Mouse (Mus musculus): ENCODE data around the gene Hs2st1. TPM values are rescaled to one million over a fixed set of nuclear protein-coding genes. Genes with fewer than 3 reads are reported as not detected.
"Not testable (repeated sequence)": the region's sequence is repeated elsewhere in the genome, so short reads cannot be mapped to it uniquely, and the experiment has no call there.

The Hs2st1 gene
- polyA plus RNA-seq, 1 experiment from 2014 or later: 15.3 TPM

DNA sequence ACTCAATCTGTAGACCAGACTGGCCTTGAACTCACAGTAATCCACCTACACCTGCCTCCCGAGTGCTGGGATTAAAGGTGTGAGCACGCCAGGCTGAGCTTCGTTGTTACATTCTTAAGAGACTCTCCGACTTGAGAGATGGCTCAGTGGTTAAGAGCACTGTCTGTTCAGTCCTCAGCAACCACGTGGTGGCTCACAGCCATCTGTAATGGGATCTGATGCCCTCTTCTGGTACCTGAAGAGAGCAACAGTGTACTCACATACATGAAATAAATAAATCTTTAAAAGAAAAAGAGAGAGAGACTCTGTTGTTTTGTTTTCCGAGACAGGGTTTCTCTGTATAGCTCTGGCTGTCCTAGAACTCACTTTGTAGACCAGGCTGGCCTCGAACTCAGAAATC lies 35.8 kb upstream of the Hs2st1 start:
- H3K9ac ChIP-seq; H3K4me1 ChIP-seq; H3K9me3 ChIP-seq (replicated peaks); ATAC-seq (ENCODE audit: insufficient number of reproducible peaks, low FRiP score, low TSS enrichment, low read depth); H3K27ac ChIP-seq (replicated peaks); H3K36me3 ChIP-seq; H3K4me3 ChIP-seq (replicated peaks); H3K4me2 ChIP-seq (replicated peaks); H3K27me3 ChIP-seq: not testable (repeated sequence)
- 65% methylated on average over 7 of the region's 7 CpGs for WGBS

DNA sequence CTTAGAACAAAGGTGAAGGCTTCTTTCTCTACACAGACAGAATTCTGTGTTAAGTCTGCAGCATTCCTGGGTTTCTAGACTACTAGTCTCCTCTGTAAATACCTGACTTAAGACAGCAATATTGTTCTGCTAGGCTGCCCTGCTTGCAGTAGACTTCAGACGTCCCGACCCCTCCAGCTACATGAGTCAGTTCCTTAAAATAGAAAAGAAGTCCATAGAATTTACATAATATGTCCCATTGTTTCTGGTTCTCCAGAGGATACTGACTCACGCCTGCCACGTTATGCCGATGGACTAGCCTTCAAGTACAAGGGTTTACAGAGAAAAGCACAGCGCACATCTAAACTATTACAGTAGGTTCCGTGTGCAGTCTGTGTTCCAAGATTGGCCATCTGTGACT lies 34.2 kb upstream of the Hs2st1 start:
- no peak overlapping the region for H3K4me3 ChIP-seq (replicated peaks)
- H3K27me3 ChIP-seq: no peaks in the 10 kb centered on the region
- WGBS: 63% methylated on average over 7 of the region's 7 CpGs
- no peak overlapping the region for H3K9ac ChIP-seq
- no peak overlapping the region for H3K27ac ChIP-seq (replicated peaks)
- ATAC-seq (ENCODE audit: insufficient number of reproducible peaks, low FRiP score, low TSS enrichment, low read depth): no peak
- H3K4me2 ChIP-seq (replicated peaks): no peak overlapping the region
- no peaks in the 10 kb centered on the region; the same call in 1 of the 2 replicates for H3K4me1 ChIP-seq
- H3K36me3 ChIP-seq: peaks cover 15% of the 10 kb centered on the region
- H3K9me3 ChIP-seq (replicated peaks): no peaks in the 10 kb centered on the region

DNA sequence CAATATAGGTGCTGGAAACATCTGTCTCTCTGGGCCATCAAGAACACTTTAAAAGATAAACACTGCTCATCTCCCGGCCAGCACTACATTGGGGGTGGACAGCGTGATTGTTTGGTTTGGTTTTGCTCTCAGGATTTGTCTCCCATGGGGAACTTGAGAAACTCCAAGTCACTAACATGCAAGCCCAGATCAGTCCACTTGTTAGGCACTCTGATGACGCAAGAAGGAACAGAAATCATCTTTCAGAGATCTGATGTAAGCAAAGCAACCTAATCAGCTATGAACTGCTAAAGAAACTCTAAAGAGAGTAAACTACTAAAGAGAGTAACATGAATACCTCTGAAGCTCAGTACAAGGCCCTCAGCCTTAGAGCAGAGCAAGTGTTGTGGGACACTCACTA lies 33.6 kb upstream of the Hs2st1 start:
- H3K4me1 ChIP-seq: no peaks in the 10 kb centered on the region; the same call in 1 of the 2 replicates
- no peaks in the 10 kb centered on the region for H3K9me3 ChIP-seq (replicated peaks)
- H3K27me3 ChIP-seq: no peaks in the 10 kb centered on the region
- no peak overlapping the region for H3K27ac ChIP-seq (replicated peaks)
- H3K36me3 ChIP-seq: peaks cover 17% of the 10 kb centered on the region
- 82% methylated on average over 3 of the region's 3 CpGs for WGBS
- H3K9ac ChIP-seq: no peak overlapping the region
- no peak overlapping the region for H3K4me3 ChIP-seq (replicated peaks)
- no peak overlapping the region for H3K4me2 ChIP-seq (replicated peaks)
- ATAC-seq (ENCODE audit: insufficient number of reproducible peaks, low FRiP score, low TSS enrichment, low read depth): no peak

DNA sequence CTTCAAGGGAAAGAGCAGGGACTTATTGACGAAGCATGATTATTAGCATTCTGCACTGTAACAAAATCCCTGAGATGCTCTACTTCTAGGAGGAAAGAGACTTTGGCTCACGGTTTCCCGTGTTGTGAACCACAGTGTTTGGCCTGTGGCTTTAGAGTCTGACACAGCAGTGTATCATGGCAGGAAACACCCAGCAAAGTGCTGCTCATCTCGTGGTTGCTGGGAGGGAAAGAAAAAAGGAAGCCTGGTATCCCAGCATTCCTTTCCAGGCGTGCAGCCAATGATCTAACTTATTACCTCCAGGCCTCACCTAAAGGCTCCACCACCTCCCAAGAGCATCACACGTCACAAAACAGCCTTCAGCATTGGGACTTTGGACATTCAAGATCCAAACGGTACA lies 32.8 kb upstream of the Hs2st1 start:
- ATAC-seq (ENCODE audit: insufficient number of reproducible peaks, low FRiP score, low TSS enrichment, low read depth): no peak
- 50% methylated on average over 7 of the region's 7 CpGs for WGBS

DNA sequence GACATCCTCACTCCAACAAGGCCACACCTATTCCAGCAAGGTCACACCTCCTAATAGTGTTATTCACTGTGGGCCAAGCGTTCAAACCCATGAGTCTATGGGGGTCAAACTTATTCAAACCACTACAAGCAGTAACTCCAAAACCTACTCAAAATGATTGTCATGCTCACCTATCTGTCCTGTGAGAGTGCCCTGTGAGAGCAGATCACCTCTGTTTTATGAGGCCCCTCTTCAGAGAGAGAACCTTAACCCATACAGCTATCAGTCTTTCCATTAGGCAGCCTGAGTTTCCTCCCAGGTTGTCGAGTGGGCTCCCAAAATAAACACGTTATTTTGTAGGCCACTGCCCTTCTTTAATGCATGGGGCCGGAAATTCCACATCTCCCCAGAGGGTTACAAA lies 32.4 kb upstream of the Hs2st1 start:
- WGBS: 55% methylated on average over 4 of the region's 4 CpGs
- Histone ChIP-seq H3K27ac (replicated peaks) (no peak overlapping the region), H3K4me1 (no peaks in the 10 kb centered on the region; the same call in 1 of the 2 replicates), H3K9me3 (replicated peaks) (no peaks in the 10 kb centered on the region), H3K36me3 (peaks cover 22% of the 10 kb centered on the region), H3K9ac (no peak overlapping the region), H3K4me2 (replicated peaks) (no peak overlapping the region), H3K27me3 (no peaks in the 10 kb centered on the region), H3K4me3 (replicated peaks) (no peak overlapping the region)
- no peak for ATAC-seq (ENCODE audit: insufficient number of reproducible peaks, low FRiP score, low TSS enrichment, low read depth)

More for the DNA sequence above, 32.8 kb upstream of the Hs2st1 start:
- no peak overlapping the region for H3K4me3 ChIP-seq (replicated peaks)
- H3K9ac ChIP-seq: no peak overlapping the region
- H3K9me3 ChIP-seq (replicated peaks): no peaks in the 10 kb centered on the region
- no peaks in the 10 kb centered on the region; the same call in 1 of the 2 replicates for H3K4me1 ChIP-seq
- no peak overlapping the region for H3K4me2 ChIP-seq (replicated peaks)
- H3K27me3 ChIP-seq: no peaks in the 10 kb centered on the region
- H3K27ac ChIP-seq (replicated peaks): no peak overlapping the region
- peaks cover 22% of the 10 kb centered on the region for H3K36me3 ChIP-seq

DNA sequence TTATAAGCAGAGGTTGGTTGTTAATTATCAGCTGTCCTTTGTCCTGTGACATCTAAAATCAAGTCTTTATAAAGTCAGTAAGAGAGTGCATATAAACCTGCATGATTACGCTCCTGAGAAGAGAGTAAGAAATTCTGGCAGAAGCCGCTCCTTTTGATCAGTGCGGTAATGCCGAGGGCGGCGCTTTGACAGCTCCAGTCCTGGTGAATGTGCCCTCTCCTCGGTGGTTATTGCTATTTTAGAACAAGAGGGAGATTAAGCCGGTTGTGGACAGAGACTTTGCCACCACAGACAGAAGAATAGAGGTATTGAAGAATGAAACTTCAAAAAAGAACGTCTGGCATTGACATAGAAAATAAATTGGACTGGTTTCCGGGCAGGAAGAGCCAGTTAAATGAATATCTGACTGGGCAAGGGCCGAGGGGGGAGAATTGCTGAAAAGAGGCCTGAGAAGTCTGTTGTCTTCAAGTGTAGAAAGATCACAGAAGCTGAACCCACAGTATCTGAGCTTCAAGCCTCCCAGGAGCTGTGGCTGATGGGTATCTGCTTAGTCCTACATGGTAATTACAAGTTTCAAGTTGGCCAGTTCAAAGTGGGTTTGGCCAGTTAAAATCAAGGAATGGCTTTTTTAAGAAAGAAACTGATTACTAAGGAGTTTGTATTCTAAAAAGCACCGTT lies 27.9 kb upstream of the Hs2st1 start:
- 81% methylated on average over 12 of the region's 12 CpGs for WGBS
- H3K36me3 ChIP-seq: peaks cover 48% of the 10 kb centered on the region

DNA sequence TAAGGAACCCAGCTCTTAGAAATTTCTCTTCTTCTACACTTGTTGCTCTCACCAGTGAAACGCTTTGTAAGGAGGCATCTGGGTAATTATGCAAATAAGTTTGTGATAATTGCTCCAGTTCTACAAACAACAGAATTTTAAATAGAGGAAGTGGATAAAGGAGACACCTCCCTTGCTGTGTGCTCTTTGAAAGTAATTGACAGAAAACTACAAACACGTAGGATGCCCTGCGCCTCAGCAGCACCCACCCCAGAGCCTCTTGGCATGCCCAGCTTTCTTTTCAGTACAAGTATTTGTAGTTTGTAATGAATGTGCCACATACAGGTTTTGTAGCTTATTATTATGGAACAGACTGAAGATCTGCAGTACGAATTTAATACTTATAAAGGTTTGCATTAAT lies 27.1 kb upstream of the Hs2st1 start:
- Histone ChIP-seq H3K36me3 (peaks cover 49% of the 10 kb centered on the region), H3K27me3 (no peaks in the 10 kb centered on the region), H3K4me1 (no peaks in the 10 kb centered on the region), H3K27ac (replicated peaks) (no peak overlapping the region), H3K9me3 (replicated peaks) (no peaks in the 10 kb centered on the region), H3K4me3 (replicated peaks) (no peak overlapping the region), H3K9ac (no peak overlapping the region), H3K4me2 (replicated peaks) (no peak overlapping the region)
- WGBS: 87% methylated on average over 4 of the region's 4 CpGs
- ATAC-seq (ENCODE audit: insufficient number of reproducible peaks, low FRiP score, low TSS enrichment, low read depth): no peak

More for the DNA sequence above, 27.9 kb upstream of the Hs2st1 start:
- ATAC-seq (ENCODE audit: insufficient number of reproducible peaks, low FRiP score, low TSS enrichment, low read depth): no peak
- Histone ChIP-seq H3K4me2 (replicated peaks) (no peak overlapping the region), H3K27me3 (no peaks in the 10 kb centered on the region), H3K9ac (no peak overlapping the region), H3K4me1 (no peaks in the 10 kb centered on the region; the same call in 1 of the 2 replicates), H3K27ac (replicated peaks) (no peak overlapping the region), H3K9me3 (replicated peaks) (no peaks in the 10 kb centered on the region), H3K4me3 (replicated peaks) (no peak overlapping the region)

DNA sequence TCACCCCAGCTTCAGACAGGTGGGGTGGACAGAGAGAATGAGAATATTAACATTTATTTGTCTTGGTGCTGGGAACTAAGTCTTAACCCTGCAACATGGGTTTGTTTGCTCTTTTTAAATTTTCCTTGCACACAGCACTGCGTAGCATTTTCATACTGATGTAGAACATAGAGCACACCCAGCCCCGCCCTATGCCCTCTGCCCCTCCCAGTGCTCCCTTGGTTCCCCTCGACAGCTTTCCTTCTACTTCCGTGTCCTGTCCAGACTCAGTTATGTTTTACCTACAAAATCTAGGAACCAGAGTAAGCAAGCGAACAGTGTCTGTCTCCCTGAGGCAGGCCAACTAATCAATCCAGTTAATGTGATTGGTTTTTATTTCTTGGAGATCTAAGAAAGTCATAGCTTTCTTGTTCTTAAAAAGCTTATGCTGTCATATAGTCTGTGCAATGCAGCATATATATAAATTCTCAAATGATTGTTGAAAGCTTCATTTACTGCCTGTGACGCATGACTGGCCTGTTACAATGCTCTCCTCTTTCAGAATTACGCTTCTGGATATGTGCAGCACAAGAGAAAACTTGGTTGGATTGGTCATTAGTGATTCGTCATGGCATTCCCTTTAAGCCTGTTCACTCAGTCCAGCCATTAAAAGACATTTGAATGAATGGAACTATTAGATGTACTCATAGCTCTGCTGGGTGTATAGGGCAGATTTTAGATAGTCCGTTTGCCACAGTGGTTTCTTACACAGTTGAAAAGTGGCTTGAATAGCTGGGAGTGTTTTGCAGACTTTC lies 23.2 kb upstream of the Hs2st1 start:
- 77% methylated on average over 9 of the region's 9 CpGs for WGBS
- Histone ChIP-seq H3K27me3 (no peaks in the 10 kb centered on the region), H3K9me3 (replicated peaks) (no peaks in the 10 kb centered on the region), H3K36me3 (peaks cover 54% of the 10 kb centered on the region), H3K9ac (no peak overlapping the region), H3K4me2 (replicated peaks) (no peak overlapping the region), H3K4me1 (no peaks in the 10 kb centered on the region), H3K27ac (replicated peaks) (no peak overlapping the region), H3K4me3 (replicated peaks) (no peak overlapping the region)
- no peak for ATAC-seq (ENCODE audit: insufficient number of reproducible peaks, low FRiP score, low TSS enrichment, low read depth)

DNA sequence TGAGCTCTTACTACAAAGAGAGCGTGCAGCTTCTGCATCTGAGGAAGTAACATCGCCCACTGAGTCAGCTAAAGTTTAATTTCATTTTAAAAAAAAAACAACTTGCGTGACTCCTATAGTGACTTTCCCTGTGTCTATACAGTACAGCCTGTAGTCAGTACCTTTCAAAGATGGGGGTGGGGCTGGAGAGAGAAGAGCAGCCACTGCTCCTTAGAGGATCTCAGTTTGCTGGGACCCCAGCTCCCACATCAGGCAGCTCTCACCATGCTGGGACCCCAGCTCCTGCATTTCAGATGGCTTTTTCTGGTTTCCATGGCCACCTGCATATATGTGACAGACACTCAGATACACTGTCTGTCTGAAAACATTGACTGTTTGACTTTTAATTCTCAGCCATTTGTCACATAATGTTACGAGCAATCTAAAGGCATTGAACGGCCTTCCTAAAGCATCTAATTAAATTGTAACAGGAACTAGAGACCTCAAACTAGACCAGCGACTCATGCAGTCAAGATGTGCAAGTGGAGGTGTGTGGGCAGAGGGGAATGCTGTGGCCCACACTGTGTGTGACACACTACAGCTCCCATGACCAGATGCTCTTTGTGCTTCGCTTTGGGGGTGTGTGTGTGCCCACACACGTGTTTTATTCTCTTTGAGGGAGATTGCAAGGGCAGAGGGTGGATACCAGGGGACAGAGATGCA lies 19.4 kb upstream of the Hs2st1 start:
- H3K27me3 ChIP-seq: no peaks in the 10 kb centered on the region
- H3K36me3 ChIP-seq: peaks cover 31% of the 10 kb centered on the region
- H3K9me3 ChIP-seq (replicated peaks): no peaks in the 10 kb centered on the region
- no peak overlapping the region for H3K4me3 ChIP-seq (replicated peaks)
- H3K4me1 ChIP-seq: peaks cover 8% of the 10 kb centered on the region
- ATAC-seq (ENCODE audit: insufficient number of reproducible peaks, low FRiP score, low TSS enrichment, low read depth): no peak
- H3K9ac ChIP-seq: no peak overlapping the region
- no peak overlapping the region for H3K27ac ChIP-seq (replicated peaks)
- WGBS: 86% methylated on average over 8 of the region's 8 CpGs
- no peak overlapping the region for H3K4me2 ChIP-seq (replicated peaks)

DNA sequence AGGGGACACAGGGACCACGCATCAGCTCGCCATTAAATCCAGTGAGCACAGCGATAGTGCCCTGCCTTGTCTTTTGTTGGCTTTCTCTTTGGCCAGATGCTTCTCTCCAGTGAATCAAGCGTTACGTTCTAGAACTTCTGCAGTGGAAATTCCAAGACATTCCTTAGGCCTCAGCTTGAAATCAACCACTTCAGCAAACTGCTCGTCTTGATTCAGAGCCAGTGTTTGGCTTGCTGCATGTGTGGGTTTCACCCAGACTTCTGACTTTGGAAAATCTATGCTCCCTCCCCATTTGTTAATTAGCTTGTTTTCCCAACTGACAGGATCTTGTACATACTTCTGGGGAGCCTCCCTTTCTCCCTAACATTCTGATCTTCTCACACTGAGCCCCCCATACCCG lies 16.8 kb upstream of the Hs2st1 start:
- H3K36me3 ChIP-seq: peaks cover 36% of the 10 kb centered on the region
- H3K9ac ChIP-seq: no peak overlapping the region
- no peaks in the 10 kb centered on the region for H3K27me3 ChIP-seq
- H3K4me3 ChIP-seq (replicated peaks): no peak overlapping the region
- WGBS: 56% methylated on average over 7 of the region's 7 CpGs
- peaks cover 8% of the 10 kb centered on the region for H3K4me1 ChIP-seq
- ATAC-seq (ENCODE audit: insufficient number of reproducible peaks, low FRiP score, low TSS enrichment, low read depth): no peak
- no peaks in the 10 kb centered on the region for H3K9me3 ChIP-seq (replicated peaks)
- H3K4me2 ChIP-seq (replicated peaks): no peak overlapping the region
- H3K27ac ChIP-seq (replicated peaks): peak overlapping the region; percentile 56; the same call in 1 of the 2 replicates

DNA sequence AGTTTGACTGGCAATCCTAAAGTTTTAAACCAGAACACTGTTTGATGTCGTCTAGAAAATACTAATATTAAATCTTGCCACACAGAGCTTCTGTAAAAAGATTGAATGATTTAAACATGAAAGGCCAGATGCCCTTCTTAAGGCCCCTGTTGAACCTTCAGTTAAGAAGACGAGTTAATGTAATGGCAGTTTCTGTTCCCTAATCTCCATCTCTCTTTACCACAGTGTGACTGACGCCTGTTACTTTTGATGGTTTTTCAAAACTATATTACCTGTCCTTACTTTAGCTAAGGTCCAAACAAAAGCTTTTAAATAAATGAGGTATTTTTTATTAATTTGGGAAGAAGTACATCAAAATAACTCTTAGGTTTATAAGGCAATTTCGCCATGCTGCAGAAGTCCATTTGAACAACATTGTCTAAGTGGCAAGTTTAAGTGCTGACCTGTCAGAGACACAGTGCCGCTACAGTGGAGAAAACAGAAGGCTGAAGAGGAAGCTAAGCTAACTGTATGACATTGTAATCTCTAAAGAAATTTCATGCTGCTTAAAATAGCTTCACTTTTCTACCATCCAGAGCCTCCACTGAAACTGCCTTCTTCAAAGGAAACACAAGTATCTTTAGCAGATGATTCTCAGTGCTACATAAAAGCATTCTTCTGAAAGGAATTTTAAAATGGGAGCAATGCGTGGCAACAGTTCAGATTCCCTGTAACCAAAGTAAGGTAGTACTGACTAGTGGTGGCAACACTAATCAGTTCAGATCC lies 15.0 kb upstream of the Hs2st1 start:
- Histone ChIP-seq H3K4me2 (replicated peaks) (no peak overlapping the region), H3K4me3 (replicated peaks) (no peak overlapping the region), H3K36me3 (peaks cover 31% of the 10 kb centered on the region), H3K9me3 (replicated peaks) (no peaks in the 10 kb centered on the region), H3K27ac (replicated peaks) (no peak overlapping the region), H3K9ac (no peak overlapping the region), H3K27me3 (no peaks in the 10 kb centered on the region), H3K4me1 (peaks cover 8% of the 10 kb centered on the region)
- 64% methylated on average over 6 of the region's 6 CpGs for WGBS
- no peak; the same call in 1 of the 2 replicates for ATAC-seq (ENCODE audit: insufficient number of reproducible peaks, low FRiP score, low TSS enrichment, low read depth)
